Mouse (Mus musculus) urinary bladder, adult 2 months (tissue): ENCODE results near the gene Tbc1d22a. TPM values are rescaled to one million over a fixed set of nuclear protein-coding genes. Genes with fewer than 3 reads are reported as not detected.

ENCODE experiments used
- DNase-seq: peaks from one replicate; pipeline ENCODE4 v3.0.0; 2022; ENCODE audit warnings: low spot score
- polyA plus RNA-seq: library from polyadenylated mRNA; depleted of rRNA; stranded (reverse); fragments of >200 nt; gene quantifications from 2 replicates; pipeline ENCODE4 v1.2.3, GENCODE M21; 2012

Gene Tbc1d22a
- polyA plus RNA-seq, 1 experiment, result 21.0 TPM

GRCm38 (mm10) chr15:86234517-86235441, 20.5 kb downstream of the Tbc1d22a start:
- DNase-seq, result no peak

- DNase-seq, result no peak
Observed at GRCm38 (mm10) chr15:86236252-86236651, 22.0 kb downstream of the Tbc1d22a start.

- DNase-seq, result no peak
Observed at GRCm38 (mm10) chr15:86238076-86238475, 23.8 kb downstream of the Tbc1d22a start.

- no peak for DNase-seq
Observed at GRCm38 (mm10) chr15:86239068-86239467, 24.8 kb downstream of the Tbc1d22a start.

GRCm38 (mm10) chr15:86239801-86240200, 25.5 kb downstream of the Tbc1d22a start:
- peak; percentile 44 for DNase-seq

GRCm38 (mm10) chr15:86243708-86244107, 29.4 kb downstream of the Tbc1d22a start:
- DNase-seq, result no peak

- no peak for DNase-seq
Observed at GRCm38 (mm10) chr15:86244380-86244779, 30.1 kb downstream of the Tbc1d22a start.

- DNase-seq, result no peak
Observed at GRCm38 (mm10) chr15:86250269-86250668, 36.0 kb downstream of the Tbc1d22a start.

- DNase-seq, result no peak
Observed at GRCm38 (mm10) chr15:86252130-86252529, 37.9 kb downstream of the Tbc1d22a start.

GRCm38 (mm10) chr15:86252684-86253083, 38.4 kb downstream of the Tbc1d22a start:
- no peak for DNase-seq

- no peak for DNase-seq
Observed at GRCm38 (mm10) chr15:86253411-86253810, 39.2 kb downstream of the Tbc1d22a start.

- DNase-seq, result no peak
Observed at GRCm38 (mm10) chr15:86256201-86256600, 41.9 kb downstream of the Tbc1d22a start.

- DNase-seq, result no peak
Observed at GRCm38 (mm10) chr15:86256728-86257179, 42.5 kb downstream of the Tbc1d22a start.

GRCm38 (mm10) chr15:86257916-86258685, 43.8 kb downstream of the Tbc1d22a start:
- DNase-seq, result no peak

- no peak for DNase-seq
Observed at GRCm38 (mm10) chr15:86259233-86259632, 45.0 kb downstream of the Tbc1d22a start.

- no peak for DNase-seq
Observed at GRCm38 (mm10) chr15:86260111-86260510, 45.9 kb downstream of the Tbc1d22a start.

GRCm38 (mm10) chr15:86264389-86264788, 50.1 kb downstream of the Tbc1d22a start:
- DNase-seq, result no peak

GRCm38 (mm10) chr15:86264803-86265202, 50.5 kb downstream of the Tbc1d22a start:
- DNase-seq, result no peak

- DNase-seq, result no peak
Observed at GRCm38 (mm10) chr15:86266975-86267374, 52.7 kb downstream of the Tbc1d22a start.

GRCm38 (mm10) chr15:86268526-86268925, 54.3 kb downstream of the Tbc1d22a start:
- DNase-seq, result no peak

- DNase-seq, result no peak
Observed at GRCm38 (mm10) chr15:86275754-86276153, 61.5 kb downstream of the Tbc1d22a start.

GRCm38 (mm10) chr15:86276538-86277264, 62.4 kb downstream of the Tbc1d22a start:
- no peak for DNase-seq
